Mouse (Mus musculus) midbrain, embryonic 11.5 days (tissue): ENCODE measurements around the gene Ptpn14. TPM values are rescaled to one million over a fixed set of nuclear protein-coding genes. Genes with fewer than 3 reads are reported as not detected.

Source experiments
- ATAC-seq: fragments of 200-750 bp; cut with Nextera tagmentation; 2 replicates; pipeline ENCODE4 v1.8.0; 2017; ENCODE audit warnings: moderate TSS enrichment, moderate library complexity; ENCODE audit not compliant: low FRiP score
- DNase-seq: peaks from one replicate; pipeline ENCODE4 v3.0.0; 2015; ENCODE audit warnings: low spot score; ENCODE audit errors: missing footprints
- H3K27ac ChIP-seq: fragments of 300-500 bp; sonication (generic); 2 replicates; pipeline ENCODE4 v1.5.1; 2014; ENCODE audit warnings: low read depth, low read length
- H3K27me3 ChIP-seq: fragments of 300-500 bp; sonication (generic); 2 replicates; pipeline ENCODE4 v1.6.1; 2014; ENCODE audit warnings: mild to moderate bottlenecking, low read length, moderate library complexity, mixed read lengths; ENCODE audit not compliant: control insufficient read depth, insufficient read depth
- H3K36me3 ChIP-seq: fragments of 300-500 bp; sonication (generic); 2 replicates; pipeline ENCODE4 v1.6.1; 2014; ENCODE audit warnings: mild to moderate bottlenecking, low read length, moderate library complexity, mixed read lengths; ENCODE audit not compliant: control insufficient read depth, insufficient read depth
- H3K4me1 ChIP-seq: fragments of 300-500 bp; sonication (generic); 2 replicates; pipeline ENCODE4 v1.6.1; 2014; ENCODE audit warnings: low read length; ENCODE audit not compliant: control insufficient read depth, insufficient read depth
- H3K4me2 ChIP-seq: fragments of 300-500 bp; sonication (generic); 2 replicates; pipeline ENCODE4 v1.6.1; 2014; ENCODE audit warnings: mild to moderate bottlenecking, moderate library complexity
- H3K4me3 ChIP-seq: fragments of 300-500 bp; sonication (generic); 2 replicates; pipeline ENCODE4 v1.5.1; 2014; ENCODE audit warnings: low read depth, low read length
- H3K9ac ChIP-seq: fragments of 300-500 bp; sonication (generic); 2 replicates; pipeline ENCODE4 v1.6.1; 2014; ENCODE audit warnings: low read length
- H3K9me3 ChIP-seq: fragments of 300-500 bp; sonication (generic); 2 replicates; pipeline ENCODE4 v1.6.1; 2016; ENCODE audit warnings: low read length; ENCODE audit not compliant: control insufficient read depth
- WGBS: fragments of 180-500 bp; shearing (Covaris S2); extraction: QIAGEN DNeasy Blood & Tissue Kit; methylation state at CpG from one replicate; pipeline ENCODE4 v1.1.7; 2014; 5-methylcytosine and 5-hydroxymethylcytosine counted together
- polyA plus RNA-seq: library from polyadenylated mRNA; unstranded; fragments of >200 nt; fragmentation: Nextera tagmentation; extraction: Ambion mirVana; gene quantifications from 2 replicates; pipeline ENCODE4 v1.2.1, GENCODE M21; 2014

Ptpn14 gene
- polyA plus RNA-seq, 1 experiment from 2014 or later: 4.3 TPM

DNA sequence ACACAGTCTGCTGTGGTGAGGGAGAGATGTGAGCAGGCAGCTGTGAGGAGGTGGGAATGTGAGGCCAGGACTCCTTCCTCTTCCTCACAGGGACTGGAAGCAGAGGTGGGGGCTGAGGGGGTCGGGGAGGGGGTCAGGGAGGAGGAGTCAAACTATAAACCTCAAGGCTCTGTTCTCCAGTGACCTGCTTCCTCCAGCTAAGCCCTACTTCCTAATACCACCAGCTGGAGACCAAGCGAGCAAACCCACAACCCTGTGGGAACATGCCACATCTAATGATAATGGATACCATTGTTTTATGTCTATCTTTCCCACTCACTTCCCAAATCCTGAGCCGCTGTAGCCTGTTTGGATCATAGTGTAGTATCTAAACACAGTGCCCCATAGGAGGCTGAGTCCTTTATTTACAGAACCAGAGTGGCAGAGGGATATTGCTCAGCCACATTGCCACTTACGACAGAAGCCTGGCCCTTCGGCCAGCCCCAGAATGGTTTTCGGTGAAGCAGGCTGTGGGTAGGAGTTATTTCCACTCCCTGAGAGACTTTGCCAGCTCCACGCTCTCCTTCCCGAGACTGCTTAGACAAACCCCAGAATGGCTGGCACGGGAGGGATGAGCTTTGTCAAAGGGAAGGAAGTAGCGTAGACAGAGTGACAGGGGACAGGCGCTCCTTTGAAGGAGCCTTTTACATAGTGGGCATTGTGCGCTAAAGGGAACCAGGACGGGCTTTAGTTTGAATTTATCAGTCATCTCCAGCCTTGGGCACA lies 78.6 kb downstream of the Ptpn14 start:
- WGBS: 83% methylated on average over 13 of the region's 13 CpGs
- no peak for ATAC-seq
- Histone ChIP-seq H3K27ac (no peak overlapping the region), H3K4me1 (no peaks in the 10 kb centered on the region), H3K36me3 (no peaks in the 10 kb centered on the region), H3K27me3 (no peaks in the 10 kb centered on the region), H3K4me3 (no peak overlapping the region), H3K4me2 (no peak overlapping the region), H3K9ac (no peak overlapping the region), H3K9me3 (no peaks in the 10 kb centered on the region)
- no peak for DNase-seq

- Histone ChIP-seq H3K9me3 (no peaks in the 10 kb centered on the region), H3K4me3 (no peak overlapping the region), H3K4me2 (no peak overlapping the region), H3K27me3 (no peaks in the 10 kb centered on the region), H3K9ac (no peak overlapping the region), H3K27ac (no peak overlapping the region), H3K36me3 (no peaks in the 10 kb centered on the region), H3K4me1 (no peaks in the 10 kb centered on the region)
- WGBS: 96% methylated on average over 6 of the region's 6 CpGs
- DNase-seq (no peak), ATAC-seq (no peak)
These were observed 79.9 kb downstream of the Ptpn14 start for GRCm38 (mm10) chr1:189808015-189808414.

GRCm38 (mm10) chr1:189808453-189808852 lies 80.4 kb downstream of the Ptpn14 start:
- Histone ChIP-seq H3K9me3 (no peaks in the 10 kb centered on the region), H3K4me1 (no peaks in the 10 kb centered on the region), H3K27ac (no peak overlapping the region), H3K36me3 (no peaks in the 10 kb centered on the region), H3K4me2 (no peak overlapping the region), H3K27me3 (no peaks in the 10 kb centered on the region), H3K4me3 (no peak overlapping the region), H3K9ac (no peak overlapping the region)
- 89% methylated on average over 2 of the region's 2 CpGs for WGBS
- DNase-seq: no peak
- no peak for ATAC-seq

GRCm38 (mm10) chr1:189811778-189812177 lies 83.7 kb downstream of the Ptpn14 start:
- H3K27ac ChIP-seq: no peak overlapping the region
- WGBS: 89% methylated on average over 2 of the region's 2 CpGs
- H3K4me2 ChIP-seq: no peak overlapping the region
- no peak overlapping the region for H3K9ac ChIP-seq
- ATAC-seq (no peak), DNase-seq (no peak)
- H3K27me3 ChIP-seq: no peaks in the 10 kb centered on the region
- H3K4me1 ChIP-seq: no peaks in the 10 kb centered on the region
- no peaks in the 10 kb centered on the region for H3K9me3 ChIP-seq
- no peaks in the 10 kb centered on the region for H3K36me3 ChIP-seq
- no peak overlapping the region for H3K4me3 ChIP-seq

GRCm38 (mm10) chr1:189814385-189814784 lies 86.3 kb downstream of the Ptpn14 start:
- Histone ChIP-seq H3K27me3 (no peaks in the 10 kb centered on the region), H3K9ac (no peak overlapping the region), H3K9me3 (no peaks in the 10 kb centered on the region), H3K36me3 (no peaks in the 10 kb centered on the region), H3K4me2 (no peak overlapping the region), H3K27ac (no peak overlapping the region), H3K4me1 (no peaks in the 10 kb centered on the region), H3K4me3 (no peak overlapping the region)
- no peak for ATAC-seq
- WGBS: 90% methylated on average over 4 of the region's 4 CpGs
- DNase-seq: no peak

DNA sequence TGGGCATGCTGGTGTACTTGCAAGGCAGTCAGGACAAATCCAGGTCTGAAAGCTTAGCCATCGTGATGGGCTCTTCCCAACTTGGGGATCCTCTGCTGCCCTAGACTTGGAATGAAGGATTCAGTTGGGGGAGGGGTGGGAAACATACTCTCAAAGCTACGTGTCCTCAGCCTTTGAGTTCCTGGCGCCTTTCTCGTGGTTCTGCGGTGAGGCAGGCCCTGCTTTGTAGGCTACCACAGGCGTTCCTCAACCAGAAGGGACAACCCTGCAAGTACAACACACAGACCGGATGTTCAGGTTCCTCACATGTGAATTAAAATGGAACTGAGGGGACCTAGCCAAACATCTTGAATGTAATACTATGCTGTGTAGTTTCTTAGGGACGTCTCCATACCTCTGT lies 89.0 kb downstream of the Ptpn14 start:
- no peak for DNase-seq
- no peaks in the 10 kb centered on the region for H3K9me3 ChIP-seq
- no peaks in the 10 kb centered on the region for H3K36me3 ChIP-seq
- no peaks in the 10 kb centered on the region for H3K27me3 ChIP-seq
- no peak overlapping the region for H3K27ac ChIP-seq
- H3K9ac ChIP-seq: no peak overlapping the region
- H3K4me1 ChIP-seq: no peaks in the 10 kb centered on the region
- ATAC-seq: no peak
- H3K4me3 ChIP-seq: no peak overlapping the region
- 87% methylated on average over 8 of the region's 8 CpGs for WGBS
- no peak overlapping the region for H3K4me2 ChIP-seq

DNA sequence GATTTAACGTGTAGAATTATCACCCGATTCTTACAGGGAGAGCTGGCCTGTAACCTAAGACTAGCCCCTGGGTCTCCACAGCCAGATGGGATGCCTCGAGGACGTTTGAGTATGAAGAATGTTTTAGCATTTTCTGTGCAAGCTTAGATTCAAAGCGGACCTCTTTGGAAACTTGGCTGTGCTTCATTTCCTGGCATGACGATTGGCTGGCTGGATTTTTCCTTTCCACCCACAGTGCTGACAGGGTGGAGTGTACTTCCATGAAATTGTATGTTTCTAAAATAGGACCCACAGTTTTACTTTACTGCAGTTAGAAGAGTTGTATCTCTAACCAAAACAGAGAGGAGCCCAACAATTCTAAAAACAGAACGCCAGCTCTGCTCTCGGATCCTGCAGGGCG lies 89.7 kb downstream of the Ptpn14 start:
- DNase-seq (no peak), ATAC-seq (no peak)
- 86% methylated on average over 9 of the region's 9 CpGs for WGBS
- H3K27ac ChIP-seq: no peak overlapping the region
- H3K4me1 ChIP-seq: no peaks in the 10 kb centered on the region
- H3K9me3 ChIP-seq: no peaks in the 10 kb centered on the region
- no peaks in the 10 kb centered on the region for H3K27me3 ChIP-seq
- no peaks in the 10 kb centered on the region for H3K36me3 ChIP-seq
- H3K4me2 ChIP-seq: no peak overlapping the region
- H3K9ac ChIP-seq: no peak overlapping the region
- no peak overlapping the region for H3K4me3 ChIP-seq

- Histone ChIP-seq H3K4me3 (no peak overlapping the region), H3K9ac (no peak overlapping the region), H3K9me3 (no peaks in the 10 kb centered on the region), H3K4me1 (no peaks in the 10 kb centered on the region), H3K36me3 (no peaks in the 10 kb centered on the region), H3K27ac (no peak overlapping the region), H3K27me3 (no peaks in the 10 kb centered on the region), H3K4me2 (no peak overlapping the region)
- ATAC-seq (no peak), DNase-seq (no peak)
- 72% methylated on average over 5 of the region's 5 CpGs for WGBS
These were observed 92.0 kb downstream of the Ptpn14 start for GRCm38 (mm10) chr1:189820111-189820510.

DNA sequence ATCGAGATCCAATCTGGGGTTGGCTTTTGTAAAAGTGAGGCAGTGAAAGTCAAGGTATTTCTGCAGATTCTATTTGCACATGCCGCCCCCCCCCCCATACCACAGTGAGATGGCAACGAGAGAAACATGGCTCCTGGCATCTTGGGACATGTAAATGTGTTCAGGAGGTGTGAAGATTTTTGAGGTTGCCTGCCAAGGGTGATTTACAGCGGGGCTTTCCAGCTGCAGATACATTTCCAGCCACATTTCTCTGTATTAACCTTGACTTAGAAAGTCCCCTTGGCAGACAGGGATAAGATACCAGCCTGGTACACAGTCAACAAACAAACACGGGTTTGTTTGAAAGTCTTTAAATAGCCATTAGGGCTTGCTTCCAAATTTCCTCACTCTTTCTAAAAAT lies 96.4 kb downstream of the Ptpn14 start:
- Histone ChIP-seq H3K4me1 (no peaks in the 10 kb centered on the region), H3K27me3 (no peaks in the 10 kb centered on the region), H3K36me3 (no peaks in the 10 kb centered on the region), H3K9me3 (no peaks in the 10 kb centered on the region), H3K4me3 (no peak overlapping the region), H3K4me2 (no peak overlapping the region), H3K27ac (no peak overlapping the region), H3K9ac (no peak overlapping the region)
- no peak for ATAC-seq
- DNase-seq: no peak
- WGBS: 90% methylated on average over 5 of the region's 5 CpGs
